Mouse (Mus musculus) lung, postnatal 0 days (tissue): ENCODE measurements around the gene Ddo. TPM values are rescaled to one million over a fixed set of nuclear protein-coding genes. Genes with fewer than 3 reads are reported as not detected.

Source experiments
- ATAC-seq: fragments of 200-750 bp; cut with Nextera tagmentation; 2 replicates; pipeline ENCODE4 v1.8.0; 2017; ENCODE audit warnings: moderate library complexity
- DNase-seq: peaks from one replicate; pipeline ENCODE4 v3.0.0-alpha.2; 2016; ENCODE audit warnings: low spot score
- H3K27ac ChIP-seq: fragments of 300-500 bp; sonication (generic); 2 replicates; pipeline ENCODE4 v1.5.1; 2014; ENCODE audit warnings: antibody characterized with exemption, mild to moderate bottlenecking, low read length, mixed read lengths
- H3K27me3 ChIP-seq: fragments of 300-500 bp; sonication (generic); replicated peaks from 2 replicates; pipeline ENCODE4 v1.6.1; 2014; ENCODE audit warnings: low read length, mixed read lengths; ENCODE audit not compliant: insufficient read depth
- H3K36me3 ChIP-seq: fragments of 300-500 bp; sonication (generic); 2 replicates; pipeline ENCODE4 v1.6.1; 2014; ENCODE audit warnings: low read length, mixed read lengths; ENCODE audit not compliant: insufficient read depth
- H3K4me1 ChIP-seq: fragments of 300-500 bp; sonication (generic); 2 replicates; pipeline ENCODE4 v1.6.1; 2014; ENCODE audit warnings: antibody characterized with exemption, low read depth, low read length, mixed read lengths; ENCODE audit not compliant: insufficient read depth
- H3K4me2 ChIP-seq: fragments of 300-500 bp; sonication (generic); replicated peaks from 2 replicates; pipeline ENCODE4 v1.6.1; 2014; ENCODE audit warnings: low read depth, mild to moderate bottlenecking, low read length, moderate library complexity, mixed read lengths
- H3K4me3 ChIP-seq: fragments of 300-500 bp; sonication (generic); 2 replicates; pipeline ENCODE4 v1.5.1; 2014; ENCODE audit warnings: low read depth, low read length
- H3K9ac ChIP-seq: fragments of 300-500 bp; sonication (generic); replicated peaks from 2 replicates; pipeline ENCODE4 v1.6.1; 2014; ENCODE audit warnings: low read depth, mild to moderate bottlenecking
- H3K9me3 ChIP-seq: fragments of 300-500 bp; sonication (generic); 2 replicates; pipeline ENCODE4 v1.6.1; 2016; ENCODE audit warnings: low read length, mixed read lengths
- CTCF ChIP-seq: IDR thresholded peaks from 2 replicates; pipeline ENCODE4 v1.5.1; 2016; ENCODE audit warnings: antibody characterized with exemption, mild to moderate bottlenecking
- EP300 ChIP-seq: IDR thresholded peaks from 2 replicates; pipeline ENCODE4 v1.6.1; 2016; ENCODE audit warnings: antibody characterized with exemption, mild to moderate bottlenecking, control low read depth
- WGBS: fragments of 180-500 bp; shearing (Covaris S2); extraction: QIAGEN DNeasy Blood & Tissue Kit; methylation state at CpG from one replicate; pipeline ENCODE4 v1.1.7; 2014; 5-methylcytosine and 5-hydroxymethylcytosine counted together
- polyA plus RNA-seq: library from polyadenylated mRNA; unstranded; fragments of >200 nt; fragmentation: Nextera tagmentation; extraction: Ambion mirVana; gene quantifications from 2 replicates; pipeline ENCODE4 v1.2.1, GENCODE M21; 2015

Gene Ddo
- polyA plus RNA-seq, 1 experiment from 2014 or later, result 5.0 TPM

DNA sequence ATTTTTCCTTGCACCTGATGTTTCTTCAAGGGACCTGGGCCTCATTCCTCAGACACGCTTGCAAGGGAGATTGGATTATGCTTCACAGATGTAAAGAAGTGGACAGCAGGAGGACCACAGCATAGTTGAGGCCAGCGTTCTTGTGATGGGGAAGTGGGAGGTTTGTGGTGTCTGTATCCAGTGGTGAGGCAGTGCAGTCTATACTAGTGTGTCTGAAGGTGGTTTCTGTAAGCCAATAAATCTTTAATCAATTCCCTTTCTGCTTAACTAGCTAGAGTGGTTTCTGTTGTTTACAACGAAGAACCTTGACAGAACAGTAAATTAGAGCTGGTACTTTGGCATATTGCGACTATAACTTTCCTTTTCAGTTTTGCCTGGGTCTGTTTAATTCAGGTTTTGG, 68.8 kb downstream of the Ddo start:
- no peaks in the 10 kb centered on the region for H3K36me3 ChIP-seq
- no peak for TF ChIP-seq CTCF
- no peak for TF ChIP-seq EP300
- ATAC-seq (no peak), DNase-seq (no peak)
- no peak overlapping the region for H3K27ac ChIP-seq
- H3K27me3 ChIP-seq, result no peaks in the 10 kb centered on the region
- no peaks in the 10 kb centered on the region for H3K9me3 ChIP-seq
- H3K4me3 ChIP-seq, result no peak overlapping the region
- WGBS, result 75% methylated on average over 4 of the region's 4 CpGs
- H3K9ac ChIP-seq, result no peak overlapping the region
- peaks cover 6% of the 10 kb centered on the region; the same call in 1 of the 2 replicates for H3K4me1 ChIP-seq
- H3K4me2 ChIP-seq, result no peak overlapping the region

DNA sequence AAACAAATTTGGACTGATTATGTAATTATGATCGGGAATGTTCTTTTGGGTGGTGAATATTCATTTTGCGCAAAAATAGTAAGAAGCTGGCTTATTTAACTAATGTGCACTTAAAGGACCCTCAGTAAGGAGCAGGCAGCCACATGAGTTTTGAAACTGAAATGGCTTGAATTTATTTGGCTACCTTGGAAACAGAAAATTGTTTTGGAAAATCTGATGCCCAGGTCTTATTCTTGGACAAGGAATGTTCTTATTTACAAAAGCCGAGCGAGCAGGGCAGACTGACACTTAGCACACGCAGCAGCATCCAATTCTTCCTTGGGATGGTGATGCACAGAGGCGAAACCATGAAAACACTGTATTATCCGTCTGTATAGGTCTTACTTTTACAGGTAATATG, 81.3 kb downstream of the Ddo start:
- no peak for ATAC-seq
- H3K4me1 ChIP-seq, result no peaks in the 10 kb centered on the region
- no peak overlapping the region for H3K9ac ChIP-seq
- H3K36me3 ChIP-seq, result no peaks in the 10 kb centered on the region
- no peaks in the 10 kb centered on the region for H3K27me3 ChIP-seq
- no peak overlapping the region for H3K4me2 ChIP-seq
- TF ChIP-seq CTCF (no peak), EP300 (no peak)
- no peaks in the 10 kb centered on the region for H3K9me3 ChIP-seq
- no peak overlapping the region for H3K4me3 ChIP-seq
- H3K27ac ChIP-seq, result no peak overlapping the region
- WGBS, result 61% methylated on average over 7 of the region's 7 CpGs
- peak; percentile 37 for DNase-seq

DNA sequence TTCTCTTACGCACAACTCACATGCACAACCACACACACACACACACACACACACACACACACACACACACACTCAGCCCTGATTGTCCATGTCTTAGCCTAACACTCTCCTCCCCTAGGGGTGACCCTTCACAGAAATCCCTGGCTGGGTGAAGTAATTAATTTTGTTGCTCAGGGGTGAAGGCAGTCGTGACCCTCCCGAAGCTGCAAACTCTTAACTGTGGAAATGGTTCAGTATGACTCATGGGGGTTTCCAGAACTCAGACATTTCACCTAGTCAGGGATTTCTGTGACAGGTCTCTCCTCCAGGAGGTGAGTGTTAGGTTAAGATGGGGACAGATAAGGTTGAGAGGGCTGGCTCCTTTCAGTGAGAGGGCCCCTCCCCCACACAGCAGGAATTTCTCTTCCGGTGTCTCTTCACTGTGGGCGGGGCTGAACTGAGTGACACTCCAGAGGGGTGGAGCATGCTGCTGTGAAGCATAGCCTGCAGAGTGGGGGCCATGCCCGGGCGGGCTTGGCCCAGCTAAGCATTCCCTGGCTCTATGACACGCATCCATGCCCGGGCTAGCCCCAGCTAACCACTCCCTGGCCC, 83.3 kb downstream of the Ddo start:
- H3K4me1 ChIP-seq, result no peaks in the 10 kb centered on the region
- peak; percentile 43 for DNase-seq
- no peak overlapping the region for H3K4me2 ChIP-seq
- H3K36me3 ChIP-seq, result no peaks in the 10 kb centered on the region
- H3K27me3 ChIP-seq, result no peaks in the 10 kb centered on the region
- TF ChIP-seq CTCF (no peak), EP300 (no peak)
- H3K9ac ChIP-seq, result no peak overlapping the region
- peak; percentile 74 for ATAC-seq
- no peaks in the 10 kb centered on the region for H3K9me3 ChIP-seq
- 20% methylated on average over 9 of the region's 9 CpGs for WGBS
- H3K27ac ChIP-seq, result no peak overlapping the region
- no peak overlapping the region for H3K4me3 ChIP-seq

DNA sequence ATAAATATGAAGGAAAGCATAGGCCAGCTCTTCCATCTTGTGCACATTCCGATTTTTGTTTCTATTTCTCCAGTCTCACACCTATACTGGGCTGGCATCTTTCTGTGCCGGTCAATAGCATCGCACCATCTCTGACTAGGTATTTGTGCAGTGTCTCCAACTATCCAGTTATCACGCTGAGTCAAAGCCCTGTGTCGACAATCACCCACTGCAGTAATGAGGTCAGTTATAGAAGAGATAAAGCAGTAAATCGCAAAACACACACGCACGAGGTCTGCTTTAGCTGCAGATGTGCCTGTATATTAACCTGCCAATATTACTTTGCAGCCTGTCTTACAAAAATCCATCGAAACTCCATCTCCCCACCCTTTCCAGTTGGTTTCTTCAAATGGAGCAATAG, 84.0 kb downstream of the Ddo start:
- Histone ChIP-seq H3K4me3 (no peak overlapping the region), H3K4me2 (no peak overlapping the region), H3K36me3 (no peaks in the 10 kb centered on the region), H3K27ac (no peak overlapping the region), H3K9me3 (no peaks in the 10 kb centered on the region), H3K27me3 (no peaks in the 10 kb centered on the region), H3K4me1 (no peaks in the 10 kb centered on the region), H3K9ac (no peak overlapping the region)
- DNase-seq (no peak), ATAC-seq (no peak)
- 76% methylated on average over 9 of the region's 9 CpGs for WGBS
- TF ChIP-seq EP300, result no peak
- TF ChIP-seq CTCF, result no peak

DNA sequence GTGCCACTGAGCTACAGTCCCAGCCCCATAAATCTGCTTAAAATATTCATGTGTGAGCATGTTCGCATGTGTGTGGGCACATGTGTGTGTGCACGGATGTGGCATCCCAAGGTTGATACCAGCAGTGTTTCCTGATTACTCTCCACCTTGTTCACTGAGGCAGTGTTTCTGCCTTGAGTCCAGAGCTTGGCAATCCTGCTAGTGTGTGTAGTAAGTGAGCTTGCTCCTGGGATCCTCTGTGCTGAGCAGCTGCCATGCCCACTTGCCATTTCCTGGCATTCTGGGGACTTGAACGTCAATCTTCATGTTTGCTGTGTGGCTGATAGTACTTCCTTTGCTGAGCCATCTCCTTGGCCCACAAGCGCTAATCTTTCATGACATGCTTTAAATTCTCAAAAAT, 85.3 kb downstream of the Ddo start:
- no peak for TF ChIP-seq CTCF
- TF ChIP-seq EP300, result no peak
- H3K4me3 ChIP-seq, result no peak overlapping the region
- WGBS, result 79% methylated on average over 4 of the region's 4 CpGs

DNA sequence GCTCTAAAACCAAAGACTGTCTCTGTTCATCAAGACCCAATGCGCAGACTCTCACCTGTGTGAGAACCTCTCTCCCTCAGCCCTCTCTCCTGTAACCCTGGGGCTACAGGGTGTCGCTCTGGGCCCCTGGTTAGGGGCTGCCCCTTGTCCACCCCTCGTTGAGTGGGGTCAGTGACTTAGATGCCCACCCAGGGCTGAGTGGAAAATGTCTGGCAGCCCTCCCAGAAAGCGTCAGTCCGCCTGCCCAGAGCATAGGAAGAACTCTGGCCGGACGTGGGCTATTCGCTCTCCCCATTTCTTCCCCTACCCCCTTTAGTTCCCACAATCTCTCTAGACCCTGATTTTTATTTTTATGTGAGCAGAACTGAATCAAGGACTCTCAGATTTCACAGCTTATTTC, 86.5 kb downstream of the Ddo start:
- Histone ChIP-seq H3K27me3 (no peaks in the 10 kb centered on the region), H3K27ac (no peak overlapping the region), H3K36me3 (no peaks in the 10 kb centered on the region), H3K4me1 (no peaks in the 10 kb centered on the region), H3K4me3 (no peak overlapping the region), H3K4me2 (no peak overlapping the region), H3K9ac (no peak overlapping the region), H3K9me3 (no peaks in the 10 kb centered on the region)
- DNase-seq (no peak), ATAC-seq (no peak)
- 53% methylated on average over 8 of the region's 8 CpGs for WGBS
- TF ChIP-seq CTCF (no peak), EP300 (no peak)

More for the DNA sequence above, 85.3 kb downstream of the Ddo start:
- no peak overlapping the region for H3K27ac ChIP-seq
- ATAC-seq, result no peak
- no peaks in the 10 kb centered on the region for H3K4me1 ChIP-seq
- H3K27me3 ChIP-seq, result no peaks in the 10 kb centered on the region
- no peaks in the 10 kb centered on the region for H3K36me3 ChIP-seq
- H3K9me3 ChIP-seq, result no peaks in the 10 kb centered on the region
- H3K4me2 ChIP-seq, result no peak overlapping the region
- H3K9ac ChIP-seq, result no peak overlapping the region
- DNase-seq, result no peak

DNA sequence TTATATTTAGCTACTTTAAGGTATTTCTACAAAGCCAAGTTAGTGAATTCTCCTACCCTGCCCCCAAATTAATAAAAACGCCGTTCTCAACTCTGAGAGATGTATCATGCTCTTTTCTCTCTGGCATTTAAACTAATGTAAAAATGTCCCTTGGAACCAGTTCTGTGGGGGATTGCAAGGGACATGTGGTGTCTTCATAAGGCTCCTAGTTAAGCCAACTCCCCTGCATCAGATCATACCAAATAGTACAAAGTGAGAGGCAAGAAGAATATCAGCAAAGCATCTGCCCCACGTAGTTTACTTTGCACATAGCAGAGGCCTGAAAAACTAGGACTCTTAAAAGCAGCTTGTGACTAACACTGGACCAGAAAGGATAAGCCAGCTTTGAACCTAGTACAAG, 86.9 kb downstream of the Ddo start:
- no peaks in the 10 kb centered on the region for H3K27me3 ChIP-seq
- no peaks in the 10 kb centered on the region for H3K9me3 ChIP-seq
- DNase-seq (no peak), ATAC-seq (no peak)
- H3K9ac ChIP-seq, result no peak overlapping the region
- H3K27ac ChIP-seq, result no peak overlapping the region
- H3K4me1 ChIP-seq, result no peaks in the 10 kb centered on the region
- TF ChIP-seq CTCF, result no peak
- no peak for TF ChIP-seq EP300
- H3K4me2 ChIP-seq, result no peak overlapping the region
- 52% methylated on average over 3 of the region's 3 CpGs for whole genome bisulfite sequencing
- no peak overlapping the region for H3K4me3 ChIP-seq
- H3K36me3 ChIP-seq, result no peaks in the 10 kb centered on the region
